Mouse (Mus musculus) kidney, adult 10 weeks (tissue): ENCODE results near the gene 5430402E10Rik. TPM values are rescaled to one million over a fixed set of nuclear protein-coding genes. Genes with fewer than 3 reads are reported as not detected.

Experiments
- polyA plus RNA-seq: library from polyadenylated mRNA; stranded (reverse); fragments of 350-450 nt; fragmentation: Illumina TruSeq; extraction: RNeasy Lipid Tissue Mini Kit (QIAGEN cat#74804); gene quantifications from one replicate; pipeline ENCODE4 v1.2.3, GENCODE M21; 2014; ENCODE audit warnings: low read depth, low replicate concordance

5430402E10Rik gene
- polyA plus RNA-seq: not detected

GRCm38 (mm10) chrX:77924962-77925361, at the start of gene 5430402E10Rik:
5430402E10Rik (minus strand) TSS chrX:77925062.

Other genes with a start within 250 kb of the 5430402E10Rik start
- 33.7 TPM for gene Prkx, start 128.8 kb downstream of the 5430402E10Rik start, polyA plus RNA-seq
- gene Pbsn, start 71.4 kb downstream of the 5430402E10Rik start, polyA plus RNA-seq: not detected
- not detected for gene Gm14744, start 60.3 kb downstream of the 5430402E10Rik start, polyA plus RNA-seq
- not detected for gene Obp1a, start 166.3 kb upstream of the 5430402E10Rik start, polyA plus RNA-seq
- gene Gm5938, start 200.4 kb upstream of the 5430402E10Rik start, polyA plus RNA-seq: not detected